Mouse (Mus musculus) CD4-positive, CD25-positive, alpha-beta regulatory T cell, adult 4 months (primary cell): ENCODE measurements around the gene Rsph3a. TPM values are rescaled to one million over a fixed set of nuclear protein-coding genes. Genes with fewer than 3 reads are reported as not detected.

Experiments
- polyA plus RNA-seq, 2 experiments: library from polyadenylated mRNA; unstranded; fragments of 100-300 nt; shearing (Covaris generic); gene quantifications; one replicate each; pipeline ENCODE4 v1.2.1; 2017

Rsph3a gene
- polyA plus RNA-seq, 2 experiments from 2014 or later = 24.2 to 34.8 TPM

Other genes with a start within 250 kb of the Rsph3a start
- not detected for gene Fndc1, start 118.3 kb upstream of the Rsph3a start, polyA plus RNA-seq
- 100 to 1,000 TPM; 108 to 131 TPM for gene Tagap, start 19.6 kb upstream of the Rsph3a start, polyA plus RNA-seq
- not detected for gene Gm49673, start 202.2 kb downstream of the Rsph3a start, polyA plus RNA-seq
- gene Rnaset2a, start 202.5 kb downstream of the Rsph3a start, polyA plus RNA-seq = 10 to 100 TPM; 42.6 to 47.1 TPM
- 10 to 100 TPM; 24.8 to 27.1 TPM for gene Fgfr1op, start 219.9 kb downstream of the Rsph3a start, polyA plus RNA-seq